Mouse (Mus musculus) stomach, postnatal 0 days (tissue): ENCODE measurements around the gene Abcb9.

Experiments
- CTCF ChIP-seq: IDR thresholded peaks from 2 replicates; pipeline ENCODE4 v1.5.1; 2016; ENCODE audit warnings: antibody characterized with exemption, low read depth, mild to moderate bottlenecking, moderate library complexity
- EP300 ChIP-seq: optimal IDR thresholded peaks from 2 replicates; pipeline ENCODE3; 2016; ENCODE audit warnings: antibody characterized with exemption

DNA sequence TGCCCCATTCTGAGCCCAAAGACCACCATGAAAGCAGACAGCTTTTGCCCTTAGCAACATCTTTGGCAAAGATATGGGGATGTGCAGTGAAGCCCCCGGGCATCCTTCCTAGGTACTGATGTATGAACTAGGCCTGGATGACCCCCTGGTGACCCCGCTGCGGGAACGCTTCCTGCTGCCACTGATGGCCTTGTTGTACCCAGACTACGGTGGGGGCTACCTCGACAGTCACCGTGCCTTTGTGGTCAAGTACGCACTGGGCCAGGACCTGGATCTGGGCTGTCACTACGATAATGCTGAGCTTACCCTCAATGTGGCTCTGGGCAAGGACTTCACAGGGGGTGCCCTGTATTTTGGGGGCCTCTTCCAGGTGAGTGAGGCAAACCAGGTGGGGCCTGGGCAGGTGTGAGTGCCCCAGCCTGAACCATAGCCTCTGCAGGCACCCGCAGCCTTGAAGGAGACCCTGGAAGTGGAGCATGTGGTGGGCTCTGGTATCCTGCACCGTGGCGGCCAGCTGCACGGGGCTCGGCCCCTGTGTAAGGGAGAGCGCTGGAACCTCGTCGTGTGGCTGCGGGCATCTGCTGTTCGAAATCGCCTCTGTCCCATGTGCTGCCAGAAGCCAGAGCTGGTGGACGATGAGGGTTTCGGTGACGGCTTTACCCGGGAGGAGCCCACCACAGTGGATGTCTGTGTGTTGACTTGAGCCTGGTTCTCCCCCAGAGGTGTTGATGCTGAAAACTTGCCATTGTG is 18.9 kb upstream of the Abcb9 start:
- TF ChIP-seq CTCF: no peak
- no peak for TF ChIP-seq EP300
